Mouse (Mus musculus): ENCODE measurements around the gene Cd3e.
"Not testable (repeated sequence)": the region's sequence is repeated elsewhere in the genome, so short reads cannot be mapped to it uniquely, and the experiment has no call there.

Cd3e gene

DNA sequence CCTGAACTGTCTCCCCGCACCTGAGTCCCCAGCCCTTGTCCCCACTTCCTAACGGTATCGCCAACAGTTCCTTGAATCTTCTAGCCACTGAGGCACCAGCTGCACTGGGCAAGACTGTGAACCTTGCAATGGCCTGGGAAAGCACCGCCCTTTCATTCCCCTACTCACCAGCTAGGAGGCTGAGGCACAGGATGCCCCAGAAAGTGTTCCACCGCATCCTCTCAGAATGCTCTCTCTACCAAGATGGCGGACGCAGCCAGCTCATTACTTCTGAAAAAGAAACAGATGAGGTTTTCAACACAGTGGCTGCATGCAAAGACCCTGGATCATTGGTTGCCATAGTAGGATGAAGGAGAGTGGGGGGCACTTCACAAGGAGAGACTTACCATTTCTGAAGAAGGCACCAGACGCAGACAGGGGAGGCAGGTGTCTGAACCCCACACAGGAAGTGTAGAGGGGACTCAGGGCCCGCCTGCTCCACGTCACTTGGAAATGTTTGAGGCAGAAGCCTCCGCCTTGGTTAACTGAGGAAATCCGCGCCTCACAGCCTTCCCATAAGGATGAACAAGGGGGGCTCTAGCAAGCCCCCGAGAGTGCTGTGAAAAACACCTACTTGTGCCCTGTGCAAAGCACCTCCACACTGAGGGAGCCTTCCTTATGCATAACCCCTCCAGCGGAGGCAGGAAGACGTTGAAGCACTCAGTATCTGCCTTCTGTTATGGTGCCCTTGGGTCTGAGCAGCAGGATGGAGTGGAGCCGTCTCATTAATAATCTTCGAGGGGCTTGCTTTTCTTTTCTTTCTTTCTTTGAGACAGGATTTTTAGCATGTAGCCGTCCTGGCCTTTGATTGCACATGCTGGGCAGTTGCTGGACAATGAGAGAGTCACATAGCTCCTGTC is at the start of gene Cd3e:
TSS of gene Cd3e (minus strand) at position 448 of the 899 bp plus-strand sequence.
- DNase-seq = no peak

DNA sequence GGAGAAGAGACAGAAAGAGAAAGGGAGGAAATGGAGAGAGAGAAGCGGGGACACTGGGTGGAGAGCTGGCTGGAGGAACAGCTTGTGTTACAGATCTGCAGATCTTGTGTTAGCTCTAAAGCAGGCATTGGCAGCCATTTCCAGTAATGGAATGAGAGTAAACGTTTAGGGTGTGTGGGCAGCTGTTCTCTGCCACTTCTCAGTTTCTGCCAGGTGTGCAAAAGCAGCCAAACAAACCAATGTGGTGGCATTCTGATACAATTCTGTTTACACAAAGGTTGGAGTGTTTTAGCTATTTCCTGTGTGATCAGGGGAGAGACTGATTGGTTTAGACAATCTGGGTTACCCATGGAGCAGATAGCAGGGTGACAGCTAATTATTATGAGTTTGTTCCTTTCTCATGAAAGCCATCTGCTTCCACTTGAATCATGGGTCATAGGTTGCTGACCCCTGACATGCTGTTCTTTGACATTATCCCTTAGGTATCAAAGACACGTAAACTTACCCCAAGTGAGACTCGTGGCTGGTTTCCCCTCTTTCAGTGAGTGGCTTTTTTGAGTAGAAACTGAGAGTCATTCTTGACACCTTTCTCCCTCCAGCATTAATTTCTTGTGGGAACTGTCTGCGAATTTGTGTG is 49.0 kb upstream of the Cd3e start:
- no peak for DNase-seq

DNA sequence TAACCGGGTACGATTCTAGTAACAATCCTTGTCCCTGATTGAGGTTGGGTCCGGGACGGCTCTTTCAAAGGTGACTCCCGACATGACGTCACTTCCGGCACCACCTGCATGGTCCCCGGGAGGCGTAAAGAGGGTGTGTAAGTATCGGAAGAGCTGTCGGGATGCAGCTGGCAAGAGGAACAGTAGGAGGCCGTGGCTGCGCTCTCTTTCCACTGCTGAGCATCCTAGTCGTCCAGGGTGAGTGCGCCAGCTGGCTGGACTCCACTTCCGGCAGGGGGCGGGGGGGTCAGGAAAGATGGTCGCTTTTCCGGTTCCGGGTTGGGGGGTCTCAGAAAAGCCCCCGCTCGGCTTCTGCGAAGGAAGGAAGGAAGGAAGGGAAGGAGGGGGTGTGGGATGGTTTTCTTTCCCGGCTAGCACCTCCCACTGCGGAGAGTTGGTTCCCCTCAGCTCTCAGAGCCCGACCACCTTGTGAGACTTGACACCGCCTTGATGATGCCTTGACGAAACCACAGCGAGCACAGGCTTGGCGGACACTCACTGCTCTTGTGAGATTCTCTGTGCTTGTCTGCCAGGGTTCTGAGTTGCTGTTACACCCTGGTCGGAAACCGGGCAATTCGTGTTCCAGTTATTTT is 45.8 kb upstream of the Cd3e start, which contains the start of gene Mpzl3:
TSS of gene Mpzl3 (plus strand) at position 105 of the 632 bp plus-strand sequence.
- DNase-seq = peak; percentile 92

DNA sequence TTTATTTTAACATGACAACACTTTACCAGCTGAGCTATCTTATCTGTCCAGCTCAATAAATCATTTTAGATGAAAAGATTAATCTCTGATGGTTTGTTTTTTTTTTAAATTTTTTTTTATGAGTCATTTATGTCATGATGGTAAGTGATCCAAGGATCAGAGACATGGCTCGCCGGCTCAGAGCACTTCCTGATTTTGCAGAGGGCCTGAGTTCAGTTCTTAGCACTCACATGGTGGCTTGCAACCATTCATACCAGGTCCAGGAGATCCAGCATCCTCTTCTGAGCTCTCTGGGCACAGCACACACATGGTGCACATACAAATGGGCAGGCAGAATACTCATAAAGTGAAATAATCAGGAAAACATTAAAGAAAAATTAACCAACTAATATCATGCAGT is 40.9 kb upstream of the Cd3e start:
- DNase-seq = no peak

DNA sequence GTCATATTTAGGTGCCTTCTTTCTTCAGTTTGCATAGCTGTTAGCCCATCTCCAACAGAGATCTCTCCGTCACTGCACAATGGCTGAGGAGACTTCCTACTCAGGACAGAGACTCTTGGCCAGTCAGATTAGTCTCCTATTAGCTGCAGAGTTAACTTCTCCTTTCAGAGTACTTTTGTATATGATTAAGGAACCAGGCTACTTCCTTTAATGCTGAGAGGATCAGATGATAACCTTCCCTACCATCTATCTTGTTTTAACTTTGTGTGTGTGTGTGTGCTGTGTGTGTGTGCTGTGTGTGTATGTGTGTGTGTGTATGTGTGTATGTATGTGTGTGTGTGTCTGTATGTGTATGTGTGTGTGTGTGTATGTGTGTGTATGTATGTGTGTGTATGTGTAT is 40.3 kb upstream of the Cd3e start:
- DNase-seq = no peak

DNA sequence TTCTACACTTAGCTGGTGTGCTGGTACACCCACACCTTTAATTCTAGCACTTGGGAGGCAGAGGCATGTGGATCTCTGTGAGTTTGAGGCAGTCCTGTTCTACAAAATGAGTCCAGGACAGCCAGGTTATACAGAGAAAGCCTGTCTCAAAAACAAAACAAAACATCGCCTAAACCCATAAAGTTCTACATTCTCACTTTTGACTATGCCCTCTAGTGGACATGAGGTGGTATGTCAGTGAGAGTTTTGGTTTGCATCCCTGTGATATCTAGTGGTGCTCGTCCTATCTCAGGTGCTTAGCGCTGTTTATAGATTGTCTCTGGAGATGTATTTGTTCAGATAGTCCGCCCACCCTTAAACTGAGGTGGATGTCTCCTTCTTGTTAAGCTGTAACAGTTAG is 39.1 kb upstream of the Cd3e start:
- peak; percentile 42 for DNase-seq

DNA sequence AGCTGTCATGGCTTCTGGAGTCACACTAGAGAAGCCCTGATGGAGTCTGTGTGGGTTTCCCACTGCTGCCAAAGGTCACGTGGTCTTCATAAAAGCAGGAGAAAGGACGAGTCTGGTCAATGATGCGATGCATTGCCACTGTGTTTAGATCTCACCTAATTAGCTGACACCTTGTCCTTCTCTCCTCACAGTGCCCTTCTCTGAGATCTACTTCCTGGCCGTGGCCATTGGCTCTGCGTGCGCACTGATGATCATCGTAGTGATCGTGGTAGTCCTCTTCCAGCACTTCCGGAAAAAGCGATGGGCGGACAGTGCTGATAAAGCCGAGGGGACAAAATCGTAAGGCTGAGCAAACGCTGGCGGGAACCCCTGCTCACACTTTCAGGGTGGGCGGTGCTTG is 37.5 kb upstream of the Cd3e start:
- DNase-seq = no peak

DNA sequence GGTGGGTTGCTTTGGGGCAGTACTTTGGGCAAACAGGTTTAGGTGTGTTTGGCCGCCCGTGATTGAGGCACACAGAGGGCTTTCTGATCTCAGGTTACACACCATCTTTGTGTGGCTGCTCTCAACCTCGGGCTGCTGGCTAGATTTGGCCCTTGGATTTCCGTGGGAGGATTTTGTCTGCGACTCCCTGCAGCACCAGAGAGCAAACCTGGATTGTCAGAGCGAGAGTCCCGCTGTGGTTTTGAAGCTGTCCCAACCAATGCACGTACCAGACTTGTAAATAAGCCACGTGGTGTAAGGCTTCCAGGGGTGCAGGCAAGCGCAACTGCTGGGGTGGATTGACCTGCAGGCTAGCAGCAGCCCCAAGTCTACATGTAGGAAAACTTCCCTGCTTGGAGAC is 33.5 kb upstream of the Cd3e start:
- no peak for DNase-seq

DNA sequence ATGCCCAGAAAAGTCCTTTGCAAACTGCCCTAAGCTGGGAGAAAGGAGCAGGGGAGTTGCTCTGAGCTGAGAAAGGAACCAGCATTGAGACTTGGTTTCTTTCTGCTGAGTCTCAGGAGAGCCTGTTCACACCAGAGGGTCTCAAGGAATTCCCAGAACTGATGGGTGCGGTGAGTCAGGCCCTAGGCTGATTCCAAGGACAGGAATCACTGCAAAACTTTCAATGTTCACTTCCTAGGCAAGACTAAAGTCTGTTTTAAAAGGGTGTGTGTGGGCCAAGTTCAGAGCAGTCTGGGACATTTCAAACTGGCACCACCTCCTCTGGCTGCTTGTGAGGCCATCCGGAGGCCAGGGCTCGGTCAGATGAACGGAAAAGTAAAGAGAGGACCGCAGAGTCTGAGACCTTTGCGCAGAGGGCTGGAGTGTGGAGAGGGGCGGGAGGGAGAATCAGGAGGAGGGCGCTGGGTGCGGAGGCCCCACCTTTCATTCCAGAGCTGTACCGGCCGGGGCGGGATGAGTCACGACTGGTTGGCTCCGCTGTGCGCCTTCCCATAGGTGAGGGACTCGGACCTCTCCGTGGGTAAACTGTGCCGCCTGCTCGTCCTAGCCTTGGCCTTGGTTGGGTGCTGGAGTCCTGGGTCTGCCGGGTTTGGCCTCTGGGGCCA is 32.8 kb upstream of the Cd3e start:
- DNase-seq = no peak

DNA sequence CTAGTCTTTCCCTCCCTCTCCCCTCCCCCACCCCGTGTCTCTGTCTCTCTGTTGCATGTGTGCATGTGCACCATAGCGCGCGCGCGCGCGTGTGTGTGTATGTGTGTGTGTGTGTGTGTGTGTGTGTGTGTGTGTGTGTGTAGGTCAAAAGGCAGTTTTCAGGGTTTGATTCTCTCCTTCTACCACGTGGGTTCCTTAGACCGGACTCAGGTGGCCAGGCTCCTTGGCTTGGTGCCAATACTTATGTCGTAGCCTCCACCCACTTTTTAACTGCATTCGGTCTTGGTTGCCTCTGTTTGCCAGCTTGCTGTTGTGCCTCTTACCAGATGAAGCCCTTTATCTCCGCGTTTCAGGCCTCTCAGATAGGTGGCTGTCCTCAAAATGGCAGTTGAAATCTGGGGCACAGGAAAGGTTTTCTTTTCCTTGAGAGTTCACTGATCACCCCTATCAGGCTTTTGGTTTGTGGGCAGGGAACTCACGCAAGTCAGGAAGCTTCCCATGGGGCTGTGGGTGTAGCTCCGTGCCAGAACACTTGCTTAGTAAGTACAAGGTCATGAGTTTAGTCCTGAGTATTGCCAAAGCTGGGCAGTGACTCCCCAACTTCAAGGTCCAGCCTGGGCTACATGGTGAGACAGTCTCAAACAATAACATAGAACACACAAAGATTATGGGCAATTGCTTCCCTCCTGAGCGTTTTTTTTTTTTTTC is 31.9 kb upstream of the Cd3e start:
- DNase-seq = no peak

DNA sequence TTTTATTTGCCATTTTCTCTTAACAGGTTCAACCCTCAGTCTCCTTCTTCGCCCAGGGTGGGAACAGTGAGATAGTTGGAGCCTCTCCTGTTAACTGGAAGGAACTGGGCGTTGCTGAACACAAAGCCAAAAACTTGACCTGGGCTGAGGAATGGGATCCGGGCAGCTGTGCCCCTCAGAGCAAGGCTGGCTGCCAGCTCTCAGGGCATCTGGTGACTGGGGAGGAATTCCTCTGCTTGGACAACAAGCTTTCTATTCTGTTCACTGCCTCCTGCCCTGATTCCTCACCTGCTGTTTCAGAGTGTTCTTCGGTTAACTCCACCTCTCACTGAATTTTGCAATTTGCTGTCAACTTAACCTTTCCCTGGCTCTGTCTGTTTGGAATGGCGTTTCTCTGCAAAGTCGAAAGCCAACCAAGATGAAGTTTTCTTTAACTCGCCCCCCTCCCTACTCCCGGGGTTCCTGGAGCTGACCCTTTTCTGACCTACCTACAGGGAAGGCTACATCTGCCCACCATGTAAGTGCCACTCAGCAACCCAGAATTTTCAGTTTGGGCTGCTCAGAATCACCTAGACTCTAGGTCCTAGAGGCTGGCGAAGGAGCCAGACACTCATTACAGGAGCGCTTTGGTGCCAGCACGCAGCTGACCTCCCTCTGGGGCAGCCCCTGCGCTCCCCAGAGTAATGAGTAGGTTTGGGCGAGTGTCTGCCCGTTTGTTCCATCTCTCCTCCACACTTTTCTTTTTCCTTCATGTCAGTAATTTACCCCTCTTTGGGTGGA is 30.8 kb upstream of the Cd3e start:
- DNase-seq = no peak

DNA sequence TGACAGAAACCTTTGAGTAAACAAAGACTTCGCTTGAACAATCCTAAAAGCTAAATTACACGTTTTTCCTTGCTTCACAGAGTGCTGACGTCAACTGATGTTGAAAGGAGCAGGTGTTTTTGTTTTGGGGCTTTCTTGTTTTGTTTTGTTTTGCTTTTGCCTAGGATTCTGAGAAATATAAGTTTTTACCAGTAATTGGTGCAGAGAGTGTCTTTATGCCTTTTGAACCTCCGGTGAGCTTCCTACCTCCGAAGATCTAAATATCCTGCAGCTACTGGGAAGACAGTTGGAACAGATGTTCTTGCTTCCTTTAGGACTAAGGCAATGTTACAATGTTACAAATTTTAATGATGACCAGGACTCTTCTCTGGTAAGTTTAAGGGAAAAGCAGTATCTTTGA is 30.1 kb upstream of the Cd3e start, which contains the start of gene Mpzl2:
TSS of gene Mpzl2 (plus strand) at position 301 of the 400 bp plus-strand sequence.
- no peak for DNase-seq

DNA sequence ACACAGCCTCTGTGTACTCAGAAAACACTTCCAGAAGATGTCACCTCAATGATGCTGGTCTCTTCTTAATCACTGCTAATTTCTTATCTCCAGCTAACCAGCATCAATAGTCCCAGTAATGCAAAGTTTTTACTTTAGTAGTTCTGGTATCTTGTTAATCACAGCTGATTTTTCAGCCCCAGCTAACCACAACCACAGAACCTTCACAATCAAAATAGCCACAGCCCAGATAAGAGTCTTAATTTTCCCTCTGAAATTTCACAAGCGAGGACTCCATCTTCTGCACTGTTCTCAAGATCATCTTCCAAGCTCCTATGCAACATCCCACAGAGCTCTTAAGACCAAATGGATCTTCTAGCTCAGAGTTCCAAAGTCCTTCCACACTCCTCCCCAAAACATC is 28.4 kb upstream of the Cd3e start:
- not testable (repeated sequence) for DNase-seq

DNA sequence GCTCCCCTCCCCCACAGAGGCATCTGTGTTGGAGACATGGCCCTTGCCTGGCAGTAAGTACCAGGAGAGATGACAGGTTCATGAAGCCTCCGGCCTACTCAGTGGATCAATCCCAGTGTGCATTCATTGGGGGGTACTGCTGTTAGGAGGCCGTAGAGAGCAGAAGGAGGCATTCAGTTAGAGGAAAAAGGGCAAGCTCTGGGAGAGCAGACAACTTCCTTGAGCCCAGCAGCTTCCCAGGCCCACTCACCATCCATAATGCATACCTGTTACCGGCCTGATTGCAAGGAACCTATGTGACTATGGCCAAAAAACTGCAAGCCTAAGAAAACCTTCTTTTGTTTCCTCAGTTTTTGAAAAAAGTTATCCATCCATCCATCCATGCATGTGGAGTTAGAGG is 25.1 kb upstream of the Cd3e start:
- no peak for DNase-seq

DNA sequence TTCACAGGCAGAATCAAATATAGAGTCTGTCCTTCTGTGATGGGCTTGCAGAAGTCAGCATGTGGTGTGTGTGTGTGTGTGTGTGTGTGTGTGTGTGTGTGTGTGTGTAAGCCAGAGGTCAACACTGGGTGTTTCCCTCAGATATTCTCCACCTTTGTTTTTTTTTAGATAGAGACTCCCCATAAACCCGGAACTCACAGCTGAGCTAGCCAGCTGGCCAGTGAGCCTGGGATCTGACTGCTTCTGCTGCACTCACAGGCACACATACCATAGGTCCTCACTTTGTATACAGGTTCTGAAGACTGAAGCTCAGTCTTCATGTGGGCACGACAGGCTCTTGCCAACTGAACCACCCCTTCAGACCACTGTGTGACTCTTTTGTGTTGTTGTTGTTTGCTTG is 22.8 kb upstream of the Cd3e start:
- DNase-seq = no peak

DNA sequence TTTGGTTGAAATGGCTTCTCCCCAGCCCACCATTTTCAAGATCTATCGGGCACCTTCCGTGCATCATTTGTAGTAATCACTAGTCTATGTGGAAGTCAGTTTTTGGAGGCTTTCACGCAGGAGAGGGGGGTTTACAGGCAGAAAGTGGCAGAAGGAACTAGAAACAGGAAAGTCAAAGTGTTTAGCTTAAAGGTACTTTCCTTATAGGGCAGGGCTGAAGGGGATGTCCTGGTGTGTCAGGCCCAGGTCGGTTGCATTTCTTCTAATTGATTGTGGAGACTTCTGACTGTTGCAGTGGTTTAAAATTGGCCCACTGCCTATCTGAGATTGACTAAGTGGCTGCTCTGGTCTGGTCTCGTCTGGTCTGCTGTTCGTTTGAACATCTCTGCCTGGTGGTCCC is 20.9 kb upstream of the Cd3e start:
- no peak for DNase-seq

DNA sequence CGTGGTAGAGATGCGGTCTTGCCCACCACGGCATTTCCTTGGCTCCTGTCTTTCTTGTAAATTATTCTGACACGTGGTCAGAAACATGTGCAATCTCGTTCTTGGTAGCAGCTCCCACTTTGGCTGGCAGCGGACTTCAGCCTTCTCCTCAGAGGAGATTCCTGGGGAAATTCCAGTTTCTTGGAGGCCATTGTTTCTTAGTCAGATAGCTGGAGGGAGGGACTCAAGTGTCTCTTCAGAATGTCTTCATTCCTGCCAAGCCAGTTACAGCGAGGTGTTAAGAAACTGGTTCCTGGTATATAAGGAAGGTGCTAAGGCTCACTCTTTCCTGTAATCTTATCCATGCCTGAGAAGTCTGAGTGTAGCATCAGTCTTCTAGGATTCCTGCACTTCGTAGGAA is 17.9 kb upstream of the Cd3e start:
- DNase-seq = no peak

DNA sequence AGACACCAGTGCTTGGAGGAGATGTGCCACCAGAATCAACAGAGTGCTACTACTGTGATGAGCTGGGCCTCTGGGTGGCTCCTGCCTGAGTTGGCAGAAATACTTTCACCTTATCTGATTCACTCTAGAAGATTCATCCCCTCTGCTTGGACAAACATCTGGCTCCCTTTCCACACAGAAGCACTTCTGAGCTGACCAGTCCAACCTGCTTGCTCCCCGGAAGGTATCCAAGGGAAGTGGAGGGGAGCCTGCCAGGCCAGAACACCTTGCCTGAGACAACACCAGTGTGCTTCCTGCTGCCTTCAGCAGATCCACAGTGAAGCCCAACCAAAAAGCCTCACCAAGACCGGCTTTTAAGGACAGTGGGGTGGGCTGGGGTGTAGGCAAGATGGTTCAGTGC is 14.8 kb upstream of the Cd3e start:
- no peak for DNase-seq

DNA sequence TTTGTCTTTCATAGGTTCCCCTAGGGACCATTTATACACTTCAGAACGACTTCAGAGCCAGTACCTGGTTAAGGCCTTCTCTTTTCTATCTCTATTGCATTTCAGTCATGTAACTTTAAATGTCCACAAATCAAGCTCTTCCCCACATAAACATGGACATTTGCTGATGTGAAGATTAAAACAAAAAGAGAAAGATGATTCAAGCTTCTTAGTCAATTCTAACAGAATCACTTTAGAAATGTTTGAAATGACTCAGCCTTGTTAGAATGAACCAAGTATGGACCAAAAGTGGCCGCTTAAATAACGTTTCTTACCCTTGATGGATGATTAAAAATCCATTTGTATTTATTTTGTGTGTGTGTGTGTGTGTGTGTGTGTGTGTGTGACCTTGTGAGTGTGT is 14.2 kb upstream of the Cd3e start:
- no peak for DNase-seq

DNA sequence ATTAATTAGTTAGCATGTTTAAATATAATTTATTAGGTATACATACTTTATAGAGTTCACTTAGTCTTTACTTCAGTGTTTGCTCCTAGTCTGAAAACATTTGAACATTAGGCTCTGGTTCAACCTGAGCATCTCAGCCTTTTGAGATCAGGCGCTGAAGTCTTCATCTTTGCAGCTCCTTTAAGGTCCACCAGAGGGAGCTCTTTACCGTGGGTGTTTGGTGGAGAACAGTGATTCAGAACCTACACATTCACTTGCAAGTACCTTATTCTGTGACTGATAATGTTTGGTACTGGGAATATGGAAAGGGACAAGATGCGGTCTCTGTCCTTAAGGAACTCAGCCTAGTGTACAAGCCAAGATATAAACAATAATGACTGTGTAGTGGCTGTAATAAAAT is 13.4 kb upstream of the Cd3e start:
- DNase-seq = peak; percentile 51

DNA sequence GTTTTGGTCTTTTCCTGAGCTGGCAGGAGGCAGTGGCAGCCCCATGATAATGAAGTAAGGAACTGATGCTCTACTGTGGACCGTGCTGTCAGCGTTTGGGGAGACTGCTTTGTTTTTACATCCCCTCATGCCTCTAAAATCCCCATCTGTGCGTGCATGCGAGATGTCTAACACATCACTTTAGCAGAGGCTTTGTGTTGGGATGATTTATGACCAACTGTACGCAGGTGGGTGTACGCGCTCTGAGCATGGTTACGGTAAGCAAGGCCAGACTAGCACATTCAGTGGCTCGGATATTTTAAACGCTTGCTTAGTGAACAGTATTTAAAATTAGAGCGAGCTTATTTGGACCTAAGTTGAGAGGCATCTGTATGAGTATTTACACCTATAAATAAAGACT is 8.6 kb upstream of the Cd3e start:
- no peak for DNase-seq

DNA sequence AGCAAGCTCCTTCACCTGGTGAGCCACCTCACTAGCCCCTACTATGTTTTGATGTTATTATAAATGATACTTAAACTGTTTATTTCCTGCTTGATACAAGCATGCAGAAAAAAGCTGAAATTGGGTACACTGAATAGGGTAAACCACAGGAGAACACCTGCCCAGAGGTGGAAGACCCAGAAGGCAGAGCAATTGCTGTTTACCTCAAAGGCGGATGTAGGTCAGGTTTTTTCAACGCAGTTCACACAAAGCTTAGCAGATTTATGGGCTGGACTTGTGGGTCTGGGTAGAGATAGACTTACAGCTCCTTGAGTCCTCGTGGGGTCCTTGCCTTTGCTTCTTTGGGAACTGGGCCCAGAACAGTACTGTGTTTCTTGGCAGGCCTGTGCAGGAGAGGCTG is 6.4 kb upstream of the Cd3e start:
- no peak for DNase-seq

Data from cerebellum, adult 9-11 months (tissue).